Mouse (Mus musculus) testis, adult 10 weeks (tissue): ENCODE measurements around the gene Donson. TPM values are rescaled to one million over a fixed set of nuclear protein-coding genes. Genes with fewer than 3 reads are reported as not detected.

Experiments
- polyA plus RNA-seq: library from polyadenylated mRNA; stranded (reverse); fragments of 350-450 nt; fragmentation: Illumina TruSeq; extraction: RNeasy Lipid Tissue Mini Kit (QIAGEN cat#74804); gene quantifications from one replicate; pipeline ENCODE4 v1.2.3, GENCODE M21; 2014; ENCODE audit warnings: low read depth, low replicate concordance

Gene Donson
- polyA plus RNA-seq: 101 TPM

DNA sequence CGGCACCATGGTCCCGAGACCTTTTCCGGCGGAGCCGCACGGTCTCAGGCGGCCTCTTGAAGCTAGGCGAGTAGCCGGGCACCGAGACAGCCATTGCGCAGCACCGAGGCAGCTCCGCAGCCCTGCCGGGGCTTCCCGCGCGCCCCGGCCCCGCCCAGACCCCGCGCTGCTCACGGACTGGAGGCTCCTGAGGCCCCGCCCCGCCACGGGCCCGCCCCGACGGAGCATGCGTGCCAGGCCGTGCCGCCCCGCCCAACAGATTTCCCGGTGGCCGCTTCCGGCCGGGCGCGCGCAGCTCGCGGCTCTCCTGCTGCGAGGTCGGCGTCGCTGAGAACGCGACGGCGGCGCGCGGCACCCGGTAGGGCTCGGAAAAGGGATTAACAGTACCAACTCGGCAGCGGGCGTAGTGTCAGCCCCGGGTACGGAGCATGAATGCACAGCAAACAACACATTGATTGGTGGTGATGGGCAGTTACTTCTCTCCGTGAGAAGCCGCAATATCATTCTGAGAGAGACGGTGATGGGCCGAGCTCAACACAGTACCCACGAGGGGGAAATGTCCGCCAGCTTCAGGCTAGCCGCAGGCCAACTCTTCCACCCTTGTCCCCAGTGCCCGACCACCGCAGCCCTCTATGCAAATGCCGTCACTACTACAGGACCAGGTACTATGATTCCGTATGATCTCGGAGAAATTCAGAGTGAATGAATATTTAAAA lies at the start of gene Donson:
Donson (minus strand) TSS at position 152 of the 716 bp plus-strand sequence.

DNA sequence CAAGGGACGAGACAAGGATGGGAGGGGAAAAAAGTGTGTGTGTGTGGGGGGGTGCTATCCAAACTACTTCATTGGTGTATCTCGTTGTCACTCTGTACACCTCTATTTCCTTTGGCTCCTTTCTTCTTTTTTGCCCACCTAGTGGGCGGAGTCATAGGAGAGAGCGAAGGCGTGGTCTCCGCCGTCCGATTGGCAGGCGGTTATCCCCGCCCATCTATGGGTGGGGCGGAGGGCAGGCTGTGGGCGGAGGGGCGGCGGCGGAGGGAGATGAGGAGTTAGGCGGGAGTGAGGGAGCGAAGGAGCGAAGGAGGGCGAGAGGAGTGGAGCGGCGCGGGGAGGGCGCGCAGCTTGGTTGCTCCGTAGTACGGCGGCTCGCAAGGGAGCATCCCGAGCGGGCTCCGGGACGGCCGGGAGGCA lies 40.5 kb upstream of the Donson start, which contains the start of gene Itsn1:
Itsn1 (plus strand) TSS at position 216 of the 417 bp plus-strand sequence.

DNA sequence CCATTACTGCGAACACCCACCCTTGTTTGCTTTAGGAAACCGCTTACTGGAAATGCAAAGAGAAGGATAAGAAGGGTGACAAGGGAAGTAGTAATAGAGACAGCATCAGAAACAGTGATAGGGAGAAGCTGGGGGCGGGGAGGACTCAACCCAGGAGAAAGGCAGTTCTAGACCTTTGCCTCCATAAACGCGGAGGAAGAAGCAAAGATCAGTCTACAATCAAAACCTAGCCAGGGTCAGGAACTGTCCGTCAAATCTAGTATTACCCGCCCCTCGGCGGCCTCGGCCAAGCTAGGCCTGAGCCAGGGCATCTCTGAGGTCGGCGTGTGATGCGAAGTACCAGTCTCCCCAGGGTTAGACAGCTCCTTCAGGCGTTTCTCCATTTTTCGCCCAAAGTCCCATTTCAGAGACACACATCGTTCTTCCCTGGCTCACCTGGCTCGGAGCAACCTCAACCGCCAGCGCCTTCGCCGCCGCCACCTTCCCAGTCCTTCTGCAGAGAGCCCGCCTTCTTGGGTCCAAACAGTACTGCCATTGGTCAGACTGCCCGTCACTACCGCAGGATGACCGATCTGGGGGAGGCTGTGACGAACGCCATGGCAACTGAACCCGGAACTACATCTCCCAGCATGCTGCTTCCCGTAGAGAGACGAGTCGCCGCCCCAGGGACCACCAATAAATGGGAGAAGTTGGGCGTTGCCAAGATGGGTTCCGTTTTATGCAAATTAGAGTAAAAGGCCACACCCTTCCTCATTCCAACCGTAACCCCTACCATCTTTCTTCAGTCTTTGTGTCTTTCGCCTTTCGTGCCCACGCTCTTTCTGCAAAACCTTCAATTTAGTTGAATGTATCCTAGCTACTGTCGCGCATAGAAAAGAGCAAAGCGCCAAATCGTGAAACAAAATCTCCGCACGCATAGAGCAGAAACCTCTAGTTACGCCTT lies 39.8 kb upstream of the Donson start, which contains the start of gene Cryzl1:
Cryzl1 (minus strand) TSS at position 853 of the 943 bp plus-strand sequence.

DNA sequence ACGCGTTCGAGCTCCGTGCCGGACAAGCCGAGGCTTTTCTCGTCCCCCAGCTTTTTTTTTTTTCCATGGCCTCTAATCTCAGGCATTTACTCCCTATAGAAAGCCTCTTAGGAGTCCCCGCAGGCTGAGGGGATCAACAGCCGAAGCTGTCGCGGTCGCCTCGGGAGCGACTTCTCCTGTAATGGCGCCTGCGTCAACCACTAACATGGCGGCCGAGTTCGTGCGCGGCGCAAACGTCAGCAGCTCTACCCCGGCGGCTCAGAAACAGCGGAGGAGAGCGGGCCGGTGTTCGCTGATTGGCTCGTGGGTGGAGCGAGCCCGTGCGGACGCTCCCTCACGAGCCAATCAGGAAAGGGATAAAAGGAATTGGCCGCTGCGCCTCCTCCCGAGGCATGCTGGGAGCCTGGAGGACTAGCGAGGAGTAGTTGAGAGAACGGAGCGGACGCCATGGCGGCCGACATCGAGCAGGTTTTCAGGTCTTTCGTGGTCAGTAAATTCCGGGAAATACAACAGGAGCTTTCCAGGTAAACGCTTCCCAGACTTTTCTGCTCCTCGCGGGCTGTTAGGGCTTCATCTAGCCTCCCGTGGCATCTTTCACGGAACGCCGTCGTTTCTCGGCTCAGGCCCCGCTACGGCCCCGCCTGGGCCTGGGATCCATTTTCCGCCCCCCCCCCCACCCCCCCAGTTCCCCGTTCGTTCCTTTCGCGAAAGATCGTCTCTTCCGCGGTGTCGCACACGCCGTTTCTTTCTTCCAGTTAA lies 40.9 kb downstream of the Donson start, which contains the start of gene Son:
Son (plus strand) TSS at position 46 of the 759 bp plus-strand sequence.

DNA sequence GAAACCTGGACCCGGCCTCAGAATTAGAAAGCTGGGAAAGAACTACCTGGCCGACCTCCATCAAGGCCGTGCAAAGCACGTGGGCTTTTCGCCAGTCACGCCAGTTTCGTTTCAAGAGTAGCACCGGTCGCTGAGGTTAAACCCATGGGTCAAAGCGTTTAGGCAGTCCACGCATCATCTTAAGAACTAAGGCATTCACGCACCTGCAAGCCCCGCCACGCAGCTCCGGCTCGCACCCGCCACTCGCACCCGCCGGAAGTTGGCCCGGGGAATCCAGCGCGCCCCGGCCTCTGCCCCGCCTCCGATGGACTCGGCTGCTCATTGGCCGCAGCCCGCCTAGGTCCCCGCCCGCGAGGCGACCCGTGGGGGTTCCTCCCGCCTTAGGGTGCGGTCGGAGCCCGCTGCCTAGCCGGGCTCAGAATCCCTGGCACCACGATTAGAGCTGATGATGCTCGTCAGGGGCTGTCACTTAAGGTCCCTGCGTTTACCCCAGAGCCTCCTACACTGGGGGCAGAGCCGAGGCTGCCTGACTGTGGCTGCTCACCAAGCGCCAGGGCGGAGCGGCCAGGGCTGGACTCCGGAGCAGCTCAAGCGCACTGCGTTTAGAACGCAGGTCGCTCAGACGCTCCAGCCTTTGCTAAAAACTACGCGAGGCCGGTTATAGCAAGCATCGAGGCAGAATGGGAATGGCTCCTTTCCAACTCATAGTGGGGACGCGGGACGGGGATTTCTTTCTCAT lies 41.7 kb downstream of the Donson start, which contains the start of gene Gart:
Gart (minus strand) TSS at position 272 of the 739 bp plus-strand sequence.

Other genes starting within 250 kb of the Donson start
- 37.6 TPM for gene Ifnar1, start 203.5 kb downstream of the Donson start, polyA plus RNA-seq
- 10.8 TPM for gene Ifngr2, start 141.7 kb downstream of the Donson start, polyA plus RNA-seq
- 47.7 TPM for gene Tmem50b, start 91.0 kb downstream of the Donson start, polyA plus RNA-seq
- gene Dnajc28, start 69.7 kb downstream of the Donson start, polyA plus RNA-seq: 38.6 TPM
- gene Gart, start 41.8 kb downstream of the Donson start, polyA plus RNA-seq: 8.3 TPM
- 299 TPM for gene Son, start 41.3 kb downstream of the Donson start, polyA plus RNA-seq
- 80.3 TPM for gene Cryzl1, start 40.2 kb upstream of the Donson start, polyA plus RNA-seq
- 25.8 TPM for gene Itsn1, start 40.5 kb upstream of the Donson start, polyA plus RNA-seq